Mouse (Mus musculus): ENCODE results near the gene Chst11. TPM values are rescaled to one million over a fixed set of nuclear protein-coding genes. Genes with fewer than 3 reads are reported as not detected.

Chst11 gene
- polyA plus RNA-seq, 1 experiment from 2014 or later = 2.5 TPM

DNA sequence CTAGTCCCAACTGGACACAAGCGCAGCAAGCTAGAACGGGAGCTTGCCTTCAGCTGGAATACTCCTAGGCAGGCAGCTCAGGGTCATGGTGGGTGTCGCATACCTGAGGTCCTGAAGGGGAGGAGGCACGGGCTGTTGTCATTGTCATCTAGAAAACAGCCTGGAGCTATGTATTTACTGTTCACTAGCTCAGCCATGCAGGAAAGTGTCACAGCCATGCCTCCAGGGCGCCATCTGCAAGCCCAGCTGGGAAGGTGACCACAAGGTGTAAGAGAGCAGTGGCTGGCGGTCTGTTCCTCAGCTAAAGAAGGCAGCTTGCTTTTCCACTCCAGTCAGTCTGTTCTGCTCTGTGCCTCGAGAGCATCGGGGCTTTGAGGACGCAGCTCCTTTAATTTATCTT is 141.1 kb downstream of the Chst11 start:
- H3K4me1 ChIP-seq (replicated peaks) = peaks cover 55% of the 10 kb centered on the region
- no peak overlapping the region for H3K4me2 ChIP-seq
- ATAC-seq (ENCODE audit: insufficient number of reproducible peaks, insufficient read depth, low FRiP score, low TSS enrichment, low read depth) = no peak
- no peak overlapping the region for H3K9ac ChIP-seq (replicated peaks)
- no peaks in the 10 kb centered on the region for H3K36me3 ChIP-seq
- 51% methylated on average over 9 of the region's 9 CpGs for WGBS
- peaks cover 4% of the 10 kb centered on the region; the same call in 1 of the 2 replicates for H3K9me3 ChIP-seq
- no peak overlapping the region for H3K4me3 ChIP-seq (replicated peaks)
- H3K27me3 ChIP-seq = 0 out of 2 replicates have a peak, but pooled peaks cover 8% of the 10 kb centered on the region
- no peak overlapping the region for H3K27ac ChIP-seq

DNA sequence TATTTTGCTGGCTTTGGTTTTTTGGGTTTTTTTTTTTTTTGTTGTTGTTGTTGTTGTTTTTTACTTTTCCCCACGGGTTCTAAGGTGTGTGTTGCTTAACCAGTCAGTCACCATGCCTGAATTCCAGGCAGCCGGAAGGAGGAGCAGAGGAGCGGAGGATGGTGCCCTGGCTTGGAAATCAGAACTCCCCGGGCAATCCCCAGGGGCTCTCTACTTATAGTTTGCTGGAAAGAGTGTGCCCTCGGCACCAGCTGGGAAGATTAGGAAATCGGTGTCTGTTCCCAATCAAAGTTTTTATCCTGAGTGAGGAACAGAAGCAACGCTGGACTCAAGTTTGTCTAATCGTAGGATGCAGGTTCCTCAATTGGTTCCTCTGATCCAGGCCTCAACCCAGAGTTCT is 143.1 kb downstream of the Chst11 start:
- 0 out of 2 replicates have a peak overlapping the region, but pooled peaks have one; percentile 92 for H3K27ac ChIP-seq
- H3K9me3 ChIP-seq = no peaks in the 10 kb centered on the region
- H3K4me2 ChIP-seq = no peak overlapping the region
- H3K36me3 ChIP-seq = no peaks in the 10 kb centered on the region
- H3K9ac ChIP-seq (replicated peaks) = no peak overlapping the region
- H3K27me3 ChIP-seq = peaks cover 14% of the 10 kb centered on the region; the same call in 1 of the 2 replicates
- ATAC-seq (ENCODE audit: insufficient number of reproducible peaks, insufficient read depth, low FRiP score, low TSS enrichment, low read depth) = no peak
- H3K4me1 ChIP-seq (replicated peaks) = peaks cover 58% of the 10 kb centered on the region
- 59% methylated on average over 8 of the region's 8 CpGs for WGBS
- no peak overlapping the region for H3K4me3 ChIP-seq (replicated peaks)

DNA sequence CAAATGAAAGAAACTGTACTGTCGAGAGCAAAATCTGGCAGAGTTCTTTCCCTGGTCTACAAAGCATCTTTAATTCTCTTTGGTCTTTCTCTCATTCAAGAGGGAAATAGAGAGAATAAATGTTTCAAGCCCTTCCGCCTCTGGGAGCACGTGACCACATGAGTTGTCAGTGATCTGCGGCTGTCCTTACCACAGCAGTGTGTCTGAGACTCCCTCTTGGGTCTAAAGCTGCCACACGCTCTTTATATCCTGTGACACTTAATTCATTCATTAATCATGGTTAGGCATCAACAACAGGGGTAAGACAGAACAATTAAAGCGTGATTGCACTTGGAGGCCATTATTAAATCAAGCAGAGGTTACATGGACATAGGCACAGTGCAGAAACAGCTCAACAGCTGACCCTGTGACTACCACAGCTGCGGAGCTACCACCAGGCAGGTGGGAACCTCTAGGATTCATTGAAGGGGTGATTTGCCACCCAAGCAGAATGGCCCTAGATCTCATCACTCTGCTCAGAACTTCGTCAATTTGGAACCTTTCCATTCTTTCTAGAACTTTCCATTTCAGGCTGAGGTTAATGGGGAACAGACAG is 144.4 kb downstream of the Chst11 start:
- H3K9ac ChIP-seq (replicated peaks) = no peak overlapping the region
- peaks cover 9% of the 10 kb centered on the region; the same call in 1 of the 2 replicates for H3K27me3 ChIP-seq
- 78% methylated on average over 8 of the region's 8 CpGs for WGBS
- H3K4me2 ChIP-seq = no peak overlapping the region
- H3K36me3 ChIP-seq = no peaks in the 10 kb centered on the region
- ATAC-seq (ENCODE audit: insufficient number of reproducible peaks, insufficient read depth, low FRiP score, low TSS enrichment, low read depth) = no peak
- H3K4me1 ChIP-seq (replicated peaks) = peaks cover 71% of the 10 kb centered on the region
- no peaks in the 10 kb centered on the region for H3K9me3 ChIP-seq
- peak overlapping the region; percentile 92 for H3K27ac ChIP-seq
- no peak overlapping the region for H3K4me3 ChIP-seq (replicated peaks)

DNA sequence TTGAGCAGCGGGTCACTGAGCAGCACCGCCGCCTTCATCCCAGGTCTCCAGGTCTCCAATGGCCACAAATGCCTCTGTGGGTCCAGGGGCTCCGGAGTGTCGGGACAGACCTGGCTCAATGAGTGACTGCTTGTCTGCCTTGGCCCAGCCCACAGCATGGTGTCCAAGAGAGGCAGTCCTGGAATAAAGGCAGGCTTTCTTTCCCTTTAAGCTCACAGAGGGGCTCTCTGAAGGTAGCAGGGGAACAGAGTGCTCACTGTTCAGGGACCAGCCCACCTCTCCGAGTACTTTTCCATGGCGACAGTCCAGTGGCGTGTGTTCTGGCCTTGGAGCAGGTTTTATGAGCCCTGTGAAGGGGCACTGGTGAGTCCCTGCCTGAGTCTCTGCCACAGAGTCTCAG is 145.3 kb downstream of the Chst11 start:
- ATAC-seq (ENCODE audit: insufficient number of reproducible peaks, insufficient read depth, low FRiP score, low TSS enrichment, low read depth) = peak; percentile 70
- Histone ChIP-seq H3K9ac (replicated peaks) (0 out of 2 replicates have a peak overlapping the region, but pooled peaks have one; percentile 23), H3K4me2 (peak overlapping the region; percentile 20; the same call in 1 of the 2 replicates), H3K4me3 (replicated peaks) (no peak overlapping the region), H3K4me1 (replicated peaks) (peaks cover 80% of the 10 kb centered on the region), H3K36me3 (no peaks in the 10 kb centered on the region), H3K27me3 (peaks cover 9% of the 10 kb centered on the region; the same call in 1 of the 2 replicates), H3K9me3 (no peaks in the 10 kb centered on the region), H3K27ac (peak overlapping the region; percentile 92)
- 52% methylated on average over 8 of the region's 8 CpGs for WGBS

DNA sequence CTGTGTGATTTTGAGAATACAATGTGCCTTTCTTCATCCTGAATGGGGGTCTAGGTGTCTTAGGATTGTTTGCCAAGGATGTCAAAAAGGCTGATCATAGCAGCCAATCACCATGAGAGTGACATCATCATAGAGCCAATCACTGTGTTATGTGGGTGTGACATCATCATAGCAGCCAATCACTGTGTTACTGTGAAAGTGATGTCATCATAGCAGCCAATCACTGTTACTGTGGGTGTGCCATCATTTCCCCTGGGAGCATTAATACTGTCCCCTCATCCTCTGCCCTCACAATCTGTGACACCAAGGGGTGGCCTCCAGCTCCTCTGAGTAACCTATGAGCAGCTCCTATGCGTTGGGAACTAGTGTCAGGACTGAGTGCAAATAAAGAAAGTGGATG is 146.6 kb downstream of the Chst11 start:
- peak overlapping the region; percentile 92; the same call in 1 of the 2 replicates for H3K27ac ChIP-seq
- no peaks in the 10 kb centered on the region for H3K36me3 ChIP-seq
- no peak for ATAC-seq (ENCODE audit: insufficient number of reproducible peaks, insufficient read depth, low FRiP score, low TSS enrichment, low read depth)
- no peaks in the 10 kb centered on the region for H3K9me3 ChIP-seq
- H3K4me3 ChIP-seq (replicated peaks) = no peak overlapping the region
- WGBS = 92% methylated on average over 1 of the region's 1 CpGs
- H3K27me3 ChIP-seq = peaks cover 17% of the 10 kb centered on the region
- H3K9ac ChIP-seq (replicated peaks) = no peak overlapping the region
- no peak overlapping the region for H3K4me2 ChIP-seq
- peaks cover 84% of the 10 kb centered on the region for H3K4me1 ChIP-seq (replicated peaks)

DNA sequence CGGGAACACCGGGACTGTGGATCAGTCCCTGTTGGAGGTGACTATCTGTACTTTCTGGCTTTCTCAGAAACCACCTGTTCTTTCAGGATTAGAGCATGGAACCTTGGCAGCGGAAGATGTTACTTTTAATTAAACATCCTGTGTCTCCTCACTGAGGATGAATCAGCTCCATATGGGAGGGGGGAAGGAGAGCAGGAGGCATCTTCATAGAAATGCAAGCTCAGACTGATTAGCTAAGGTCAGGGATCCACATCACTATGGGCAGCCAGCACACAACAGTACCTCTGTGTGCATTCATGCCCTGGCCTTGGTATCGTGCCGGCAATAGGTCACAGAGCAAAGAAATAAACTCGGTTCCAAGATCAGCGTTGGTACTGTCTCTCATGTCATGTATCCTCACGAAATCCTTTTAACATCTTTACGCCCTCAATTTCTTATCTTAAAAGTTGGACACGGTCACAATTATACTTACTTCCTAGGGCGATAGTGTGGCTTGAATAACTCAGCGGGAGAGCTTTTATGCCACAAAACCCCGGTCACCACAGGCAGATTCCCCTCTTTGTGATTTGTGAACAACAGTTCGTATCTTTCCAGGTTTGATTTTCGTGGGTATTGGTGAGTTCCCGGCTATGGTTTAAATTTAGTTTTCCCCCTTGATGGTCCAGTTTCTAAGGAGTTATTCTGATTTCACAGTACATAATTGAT is 148.7 kb downstream of the Chst11 start:
- H3K27ac ChIP-seq = peak overlapping the region; percentile 87
- peaks cover 79% of the 10 kb centered on the region for H3K4me1 ChIP-seq (replicated peaks)
- no peak overlapping the region for H3K4me3 ChIP-seq (replicated peaks)
- no peak overlapping the region for H3K9ac ChIP-seq (replicated peaks)
- no peaks in the 10 kb centered on the region for H3K9me3 ChIP-seq
- peaks cover 21% of the 10 kb centered on the region for H3K27me3 ChIP-seq
- H3K36me3 ChIP-seq = no peaks in the 10 kb centered on the region
- peak overlapping the region; percentile 24 for H3K4me2 ChIP-seq
- WGBS = 67% methylated on average over 16 of the region's 16 CpGs
- no peak for ATAC-seq (ENCODE audit: insufficient number of reproducible peaks, insufficient read depth, low FRiP score, low TSS enrichment, low read depth)

DNA sequence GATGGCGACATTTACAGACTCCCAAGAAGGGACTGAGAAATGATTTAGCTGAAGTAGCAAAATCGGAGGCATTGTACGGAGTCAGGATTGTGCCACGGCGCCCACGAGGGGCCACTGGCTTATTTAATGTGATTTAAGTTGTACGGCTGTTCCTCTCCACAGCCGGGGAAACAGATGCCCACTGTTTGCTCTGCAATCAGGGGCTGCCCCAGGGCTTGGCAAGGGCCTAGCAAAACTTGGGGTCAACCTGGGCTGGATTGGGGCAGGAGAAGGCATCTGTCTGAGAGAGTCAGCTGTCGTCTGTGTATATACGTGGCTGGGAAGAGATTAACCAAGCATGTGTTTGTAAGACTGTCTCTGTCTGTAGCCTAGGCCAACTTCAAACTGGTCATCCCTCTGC is 149.6 kb downstream of the Chst11 start:
- H3K4me1 ChIP-seq (replicated peaks) = peaks cover 79% of the 10 kb centered on the region

DNA sequence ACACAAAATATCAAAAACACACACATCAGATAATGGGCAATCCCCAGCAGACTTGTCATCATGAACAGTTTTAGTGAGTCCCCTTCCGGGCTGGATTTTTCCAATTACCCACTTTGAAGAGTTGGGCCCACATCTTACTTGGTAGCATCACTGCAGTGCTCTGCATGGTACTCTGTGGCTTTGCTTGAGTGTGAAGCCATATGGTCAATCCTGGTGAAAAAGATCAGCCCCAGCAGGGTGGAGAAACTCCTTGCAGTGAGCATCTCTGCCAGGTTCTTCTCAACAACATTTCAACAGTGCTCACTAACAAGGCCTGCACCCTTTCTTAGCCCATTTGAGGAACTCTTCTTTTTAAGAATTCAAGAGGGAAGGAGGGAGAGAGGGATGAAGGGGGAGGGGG is 150.7 kb downstream of the Chst11 start:
- no peaks in the 10 kb centered on the region for H3K9me3 ChIP-seq
- no peak for ATAC-seq (ENCODE audit: insufficient number of reproducible peaks, insufficient read depth, low FRiP score, low TSS enrichment, low read depth)
- peaks cover 25% of the 10 kb centered on the region for H3K27me3 ChIP-seq
- no peak overlapping the region for H3K27ac ChIP-seq
- H3K4me2 ChIP-seq = no peak overlapping the region
- 90% methylated on average over 1 of the region's 1 CpGs for WGBS
- H3K9ac ChIP-seq (replicated peaks) = no peak overlapping the region
- H3K4me3 ChIP-seq (replicated peaks) = no peak overlapping the region
- no peaks in the 10 kb centered on the region for H3K36me3 ChIP-seq
- H3K4me1 ChIP-seq (replicated peaks) = peaks cover 79% of the 10 kb centered on the region

More for the DNA sequence above, 149.6 kb downstream of the Chst11 start:
- no peak overlapping the region for H3K4me3 ChIP-seq (replicated peaks)
- H3K27me3 ChIP-seq = peaks cover 28% of the 10 kb centered on the region
- WGBS = 20% methylated on average over 10 of the region's 10 CpGs
- H3K9me3 ChIP-seq = no peaks in the 10 kb centered on the region
- peak; percentile 45 for ATAC-seq (ENCODE audit: insufficient number of reproducible peaks, insufficient read depth, low FRiP score, low TSS enrichment, low read depth)
- H3K27ac ChIP-seq = peak overlapping the region; percentile 87
- peak overlapping the region; percentile 24; the same call in 1 of the 2 replicates for H3K4me2 ChIP-seq
- no peak overlapping the region for H3K9ac ChIP-seq (replicated peaks)
- H3K36me3 ChIP-seq = no peaks in the 10 kb centered on the region

DNA sequence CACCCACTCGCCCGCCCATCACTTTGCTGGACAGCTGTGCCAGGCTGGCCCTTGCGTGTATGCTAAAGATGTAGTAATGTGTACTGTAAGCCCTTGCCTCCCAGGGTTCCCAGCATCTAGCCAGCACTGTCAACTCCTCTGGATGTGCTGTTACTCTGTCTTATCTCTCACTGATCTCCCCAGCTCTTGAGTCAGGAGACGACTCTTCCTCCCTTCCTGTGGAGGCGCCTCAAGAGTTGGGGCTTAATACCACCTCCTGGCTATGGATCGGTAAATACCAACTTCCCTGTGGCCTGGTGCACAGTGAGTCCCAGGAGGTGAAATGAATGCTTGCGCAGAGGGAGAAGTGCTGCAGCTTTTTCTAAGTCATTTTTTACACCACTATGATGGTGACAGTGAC is 151.8 kb downstream of the Chst11 start:
- Histone ChIP-seq H3K9ac (replicated peaks) (no peak overlapping the region), H3K27me3 (peaks cover 25% of the 10 kb centered on the region), H3K4me1 (replicated peaks) (peaks cover 75% of the 10 kb centered on the region), H3K9me3 (no peaks in the 10 kb centered on the region), H3K27ac (0 out of 2 replicates have a peak overlapping the region, but pooled peaks have one; percentile 35), H3K4me3 (replicated peaks) (no peak overlapping the region), H3K36me3 (no peaks in the 10 kb centered on the region), H3K4me2 (no peak overlapping the region)
- ATAC-seq (ENCODE audit: insufficient number of reproducible peaks, insufficient read depth, low FRiP score, low TSS enrichment, low read depth) = no peak
- WGBS = 72% methylated on average over 7 of the region's 7 CpGs

DNA sequence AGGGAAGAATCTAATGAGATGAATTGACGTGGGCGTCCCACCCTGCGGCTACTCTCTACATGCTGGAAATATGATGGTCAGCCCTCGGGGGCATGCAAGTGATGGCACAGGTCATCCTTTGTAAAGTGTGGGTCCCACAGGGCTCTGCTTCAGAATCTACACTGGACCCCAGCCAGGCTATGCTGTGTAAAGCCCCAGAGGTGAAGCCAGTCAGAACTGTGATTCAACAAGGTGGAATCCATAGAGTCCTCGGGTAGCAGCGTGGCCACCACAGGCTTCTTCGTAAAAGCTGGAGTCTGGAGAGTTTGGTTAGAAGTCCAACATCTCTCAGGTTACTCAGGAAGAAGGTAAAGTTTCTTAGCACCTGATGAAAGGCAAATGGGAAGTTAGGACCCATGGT is 154.0 kb downstream of the Chst11 start:
- Histone ChIP-seq H3K4me3 (replicated peaks) (no peak overlapping the region), H3K9ac (replicated peaks) (no peak overlapping the region), H3K9me3 (no peaks in the 10 kb centered on the region), H3K4me2 (no peak overlapping the region), H3K27ac (peak overlapping the region; percentile 85), H3K36me3 (no peaks in the 10 kb centered on the region), H3K27me3 (peaks cover 19% of the 10 kb centered on the region; the same call in 1 of the 2 replicates), H3K4me1 (replicated peaks) (peaks cover 61% of the 10 kb centered on the region)
- 87% methylated on average over 7 of the region's 7 CpGs for WGBS
- no peak for ATAC-seq (ENCODE audit: insufficient number of reproducible peaks, insufficient read depth, low FRiP score, low TSS enrichment, low read depth)

DNA sequence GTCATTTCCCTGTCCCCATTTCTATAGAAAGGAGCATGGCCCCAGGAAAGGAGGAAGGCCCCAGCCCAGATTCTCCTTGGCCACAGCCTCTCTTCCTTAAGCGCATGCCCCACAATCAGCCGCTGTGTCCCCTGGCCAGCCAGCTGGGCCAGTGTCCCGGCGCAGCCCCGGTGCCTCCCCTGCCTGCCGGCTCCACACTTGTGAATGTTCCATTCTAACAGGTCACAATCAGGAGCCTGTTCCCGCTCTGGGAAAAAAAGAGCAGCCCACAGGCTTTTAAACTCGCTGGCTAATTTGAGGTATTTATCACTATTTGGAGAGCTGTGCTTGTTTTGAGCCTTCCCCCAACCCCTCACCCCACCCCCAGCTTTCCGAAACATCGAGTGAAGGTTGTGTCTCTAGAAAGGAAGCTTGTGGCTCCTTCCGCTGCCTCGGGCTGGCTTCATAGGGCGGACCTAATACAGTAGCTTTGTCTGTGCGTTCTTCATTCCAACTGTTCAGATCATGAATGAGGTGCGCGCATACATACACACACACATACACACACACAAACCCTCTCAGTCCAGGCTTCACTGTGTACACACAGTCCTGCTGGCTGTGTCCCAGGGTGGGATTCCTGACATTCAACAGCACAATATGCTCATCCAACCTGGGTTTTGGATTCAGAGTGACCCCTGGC is 155.1 kb downstream of the Chst11 start:
- ATAC-seq (ENCODE audit: insufficient number of reproducible peaks, insufficient read depth, low FRiP score, low TSS enrichment, low read depth) = peak; percentile 46; the same call in 1 of the 2 replicates
- H3K9me3 ChIP-seq = no peaks in the 10 kb centered on the region
- peaks cover 54% of the 10 kb centered on the region for H3K4me1 ChIP-seq (replicated peaks)
- peaks cover 19% of the 10 kb centered on the region; the same call in 1 of the 2 replicates for H3K27me3 ChIP-seq
- no peak overlapping the region for H3K4me2 ChIP-seq
- H3K27ac ChIP-seq = peak overlapping the region; percentile 85
- no peaks in the 10 kb centered on the region for H3K36me3 ChIP-seq
- no peak overlapping the region for H3K4me3 ChIP-seq (replicated peaks)
- WGBS = 50% methylated on average over 16 of the region's 16 CpGs
- no peak overlapping the region for H3K9ac ChIP-seq (replicated peaks)

Measured in limb, embryonic 12.5 days (tissue).